Mouse (Mus musculus) ES-E14 (cell line): ENCODE data around the gene Acbd5. TPM values are rescaled to one million over a fixed set of nuclear protein-coding genes. Genes with fewer than 3 reads are reported as not detected.

Experiments
- DNase-seq: peaks from one replicate; pipeline ENCODE4 v3.0.0-alpha.2; 2013; ENCODE audit warnings: low read depth, low spot score
- H3K27ac ChIP-seq: 2 replicates; pipeline ENCODE4 v1.5.1; 2012; ENCODE audit warnings: low read depth, mild to moderate bottlenecking, low read length, moderate library complexity, mixed read lengths; ENCODE audit not compliant: poor library complexity, insufficient read depth, severe bottlenecking
- H3K36me3 ChIP-seq: 2 replicates; pipeline ENCODE4 v1.6.1; 2012; ENCODE audit warnings: mild to moderate bottlenecking, low read length, moderate library complexity, mixed read lengths; ENCODE audit not compliant: control insufficient read depth, poor library complexity, insufficient read depth, severe bottlenecking
- H3K4me1 ChIP-seq, 2 experiments: fragments of 150-350 bp in 1 of 2; sonication (generic) in 1 of 2; 2 replicates each; pipeline ENCODE4 v1.6.1; 2012; ENCODE audit warnings: low read length in 2 of 2, mild to moderate bottlenecking in 1 of 2, mixed read lengths in 1 of 2; ENCODE audit not compliant: control insufficient read depth in 2 of 2, insufficient read depth in 2 of 2, poor library complexity in 1 of 2
- H3K4me3 ChIP-seq, 2 experiments: fragments of 150-350 bp in 1 of 2; sonication (generic) in 1 of 2; 2 replicates each; pipeline ENCODE4 v1.5.1; 2012; ENCODE audit warnings: low read length in 2 of 2, low read depth in 1 of 2, mild to moderate bottlenecking in 1 of 2, mixed read lengths in 1 of 2; ENCODE audit not compliant: insufficient read depth in 1 of 2, poor library complexity in 1 of 2, severe bottlenecking in 1 of 2
- H3K9ac ChIP-seq: 2 replicates; pipeline ENCODE4 v1.6.1; 2012; ENCODE audit warnings: low read depth, mild to moderate bottlenecking, low read length, mixed read lengths; ENCODE audit not compliant: poor library complexity, insufficient read depth, severe bottlenecking
- H3K9me3 ChIP-seq: fragments of 150-350 bp; sonication (generic); 2 replicates; pipeline ENCODE4 v1.6.1; 2012; ENCODE audit warnings: low read depth, mild to moderate bottlenecking, low read length; ENCODE audit not compliant: control insufficient read depth, insufficient read depth
- CHD2 ChIP-seq: IDR thresholded peaks from 2 replicates; pipeline ENCODE4 v1.6.1; 2014; ENCODE audit warnings: mild to moderate bottlenecking, low read depth, low read length, inconsistent platforms
- HCFC1 ChIP-seq: IDR thresholded peaks from 2 replicates; pipeline ENCODE4 v1.6.1; 2012; ENCODE audit warnings: low read length, inconsistent platforms, borderline replicate concordance; ENCODE audit not compliant: insufficient read depth
- MAFK ChIP-seq: IDR thresholded peaks from 2 replicates; pipeline ENCODE4 v1.6.1; 2014; ENCODE audit warnings: mild to moderate bottlenecking, low read depth, low read length, inconsistent platforms; ENCODE audit not compliant: insufficient read depth
- ZC3H11A ChIP-seq: IDR thresholded peaks from 2 replicates; pipeline ENCODE4 v1.6.1; 2012; ENCODE audit warnings: low read depth, mild to moderate bottlenecking, inconsistent platforms, low read length, borderline replicate concordance
- ZNF384 ChIP-seq: IDR thresholded peaks from 2 replicates; pipeline ENCODE4 v1.6.1; 2012; ENCODE audit warnings: low read depth, low read length, inconsistent platforms
- in situ Hi-C, 2 experiments: fragments of 600-800 bp; cut with MboI; formaldehyde crosslinking; loops; one replicate each; pipeline ENCODE4 v1.15.1; 2025; ENCODE audit warnings: low sequenced_read_pairs in 2 of 2, inconsistent platforms in 1 of 2; ENCODE audit not compliant: unreplicated experiment in 2 of 2
- total RNA-seq: library from RNA; depleted of rRNA; stranded (reverse); fragments of 300-350 nt; gene quantifications from 2 replicates; pipeline ENCODE4 v1.2.3, GENCODE M21; 2012; rRNA removed

Acbd5 gene
- total RNA-seq, 1 experiment, result 27.2 TPM

DNA sequence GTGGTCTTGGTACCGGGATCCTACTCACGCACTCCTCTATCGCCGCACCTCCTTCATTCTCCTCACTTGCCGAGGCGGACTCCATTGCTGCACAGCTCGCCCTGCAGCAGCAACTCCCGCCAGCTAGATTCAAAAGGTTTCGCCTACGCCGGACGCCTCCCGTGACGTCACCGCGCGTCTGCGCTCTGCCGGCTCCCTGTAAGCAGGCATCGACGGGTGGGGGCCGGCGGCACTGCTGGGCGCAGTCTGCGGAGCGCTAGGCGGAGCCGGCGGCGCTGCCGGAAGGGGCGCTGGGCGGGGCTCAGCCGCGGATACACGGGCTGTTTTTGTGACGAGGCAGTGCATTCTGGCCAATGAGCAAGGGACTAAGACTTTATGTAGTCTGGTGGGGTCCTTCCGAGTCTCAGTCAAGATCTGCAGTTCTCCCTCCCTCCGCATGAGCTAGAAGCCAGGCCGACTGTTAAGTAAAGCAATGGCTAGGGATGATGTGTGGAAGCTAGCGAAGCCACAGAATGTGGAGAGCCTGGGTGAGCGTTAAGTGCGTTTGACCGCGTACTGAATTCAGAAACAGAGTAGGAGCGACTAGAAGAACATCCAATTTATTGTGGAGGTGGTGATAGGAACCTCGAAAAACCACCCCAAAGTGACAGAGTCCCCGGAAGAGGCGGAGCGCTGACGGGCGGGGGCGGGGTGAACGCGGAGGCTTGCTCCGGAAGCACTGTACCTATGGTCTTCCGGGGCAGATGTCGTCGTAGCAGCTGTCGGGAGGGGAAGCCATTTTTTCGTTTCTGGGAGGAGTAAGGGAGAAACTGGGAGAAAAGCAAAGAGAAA, 88.0 kb downstream of the Acbd5 start, which contains the start of the genes Mastl and Yme1l1:
Mastl (minus strand) TSS at position 248 of the 831 bp plus-strand sequence.
Yme1l1 (plus strand) TSS at position 593 of the 831 bp plus-strand sequence.
- in situ Hi-C loops, result no loop called here
- TF ChIP-seq CHD2 (peak; percentile 65; the same call in 1 of the 2 replicates), MAFK (no peak), ZNF384 (no peak), HCFC1 (peak; percentile 74; the same call in 1 of the 2 replicates)
- Histone ChIP-seq H3K27ac (peak within 1 kb of the TSS; percentile 96), H3K9ac (peak within 1 kb of the TSS; percentile 93), H3K4me1 (peaks cover 3 to 5% of the 10 kb centered on the region in 2 experiments; a peak in 2 of 4 replicates), H3K36me3 (no peaks in the 10 kb centered on the region; the same call in 1 of the 2 replicates), H3K9me3 (no peaks in the 10 kb centered on the region), H3K4me3 (peak within 1 kb of the TSS; percentile 74 to 98)
- DNase-seq, result peak; percentile 91

DNA sequence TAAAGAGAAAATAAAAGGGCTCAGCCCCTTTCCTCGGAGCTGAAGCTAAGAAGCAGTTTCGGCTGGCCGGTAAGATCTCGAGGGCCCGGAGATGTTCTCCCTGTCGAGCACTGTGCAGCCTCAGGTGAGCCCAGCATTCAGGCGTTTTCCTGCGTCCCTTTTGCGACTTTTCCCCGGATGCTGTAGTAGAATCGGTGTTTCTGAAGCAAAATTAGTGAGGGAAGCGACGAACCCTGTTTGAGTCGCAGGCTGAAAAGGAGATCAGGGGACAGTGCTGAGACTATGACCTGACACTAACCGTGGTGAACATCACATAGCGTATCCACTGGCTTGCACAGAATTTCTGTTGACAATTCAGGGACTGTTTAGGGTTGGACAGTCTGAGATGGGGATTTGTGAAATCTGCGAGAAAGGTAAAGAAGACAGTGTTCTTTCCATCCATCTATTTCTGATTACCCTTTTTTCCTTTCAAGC, 88.7 kb downstream of the Acbd5 start:
- peak overlapping the region; percentile 86 for H3K27ac ChIP-seq
- no peaks in the 10 kb centered on the region for H3K9me3 ChIP-seq
- no peak for DNase-seq
- in situ Hi-C loops, result no loop called here
- TF ChIP-seq ZNF384 (no peak), MAFK (no peak), HCFC1 (no peak), CHD2 (no peak), ZC3H11A (no peak)
- H3K4me3 ChIP-seq, result peak overlapping the region; percentile 74 to 98
- H3K9ac ChIP-seq, result peak overlapping the region; percentile 93
- H3K4me1 ChIP-seq, result peaks cover 3 to 5% of the 10 kb centered on the region in 2 experiments; a peak in 2 of 4 replicates
- H3K36me3 ChIP-seq, result no peaks in the 10 kb centered on the region; the same call in 1 of the 2 replicates

Other genes starting within 250 kb of the Acbd5 start
- 30.4 and 31.9 TPM in 2 replicates for gene Pdss1, start 172.6 kb upstream of the Acbd5 start, total RNA-seq
- 42.6 and 49.3 TPM in 2 replicates for gene Abi1, start 27.9 kb upstream of the Acbd5 start, total RNA-seq
- gene Mastl, start 87.9 kb downstream of the Acbd5 start, total RNA-seq, result 30.7 and 30.9 TPM in 2 replicates
- gene Yme1l1, start 88.2 kb downstream of the Acbd5 start, total RNA-seq, result 158 and 160 TPM in 2 replicates
- gene 4931423N10Rik, start 139.3 kb downstream of the Acbd5 start, total RNA-seq, result 0.26 TPM in 1 of 2 replicates, not detected in the other